24 mouse cellular contexts compared by ENCODE assay signal in genomic region chr11:33197133-33197514, GRCm38 (mm10). TPM values are rescaled to one million over a fixed set of nuclear protein-coding genes. Genes with fewer than 3 reads are reported as not detected.
DNase-seq lines count a peak whose midpoint lies in the region; ATAC-seq and TF ChIP-seq lines count a peak whose summit lies in the region.
"Had no signal": no experiment of that assay in that cellular context is flagged by ENCODE, and none has a peak within 500 bp of the region (broad histone marks: within the 10 kb centered on the region; RNA-seq: fewer than 3 reads in every experiment).

No protein-coding gene starts in this region.

- H3K4me1 ChIP-seq in cerebellum, adult 2 months (ENCODE audit: control insufficient read depth, insufficient read depth, low read length), result no peaks in the 10 kb centered on the region
- no peaks in the 10 kb centered on the region; the same call in none of the 2 replicates for H3K4me1 ChIP-seq in hindbrain, embryonic 14.5 days (replicated peaks; ENCODE audit: control insufficient read depth, insufficient read depth, low read length)
- H3K4me1 ChIP-seq in neural tube, embryonic 14.5 days (ENCODE audit: control insufficient read depth, insufficient read depth, low read length), result peaks cover 19% of the 10 kb centered on the region

- ATAC-seq in hindbrain, embryonic 14.5 days (ENCODE audit: low FRiP score), result no peak
- ATAC-seq in neural tube, embryonic 14.5 days (ENCODE audit: low read depth), result no peak
- ATAC-seq: forebrain, embryonic 14.5 days; intestine, postnatal 0 days; liver, embryonic 12.5 days had no signal

- peak overlapping the region; percentile 45 for H3K4me2 ChIP-seq in hindbrain, embryonic 14.5 days (replicated peaks)
- peak overlapping the region; percentile 60 for H3K4me2 ChIP-seq in neural tube, embryonic 14.5 days (ENCODE audit: low read depth, low read length)
- H3K4me2 ChIP-seq: embryonic facial prominence, embryonic 15.5 days; heart, embryonic 12.5 days; limb, embryonic 13.5 days; liver, embryonic 12.5 days; midbrain, embryonic 12.5 days; stomach, embryonic 15.5 days had no signal

- peaks cover 3% of the 10 kb centered on the region; the same call in 1 of the 2 replicates for H3K27me3 ChIP-seq in cerebellum, adult 2 months (ENCODE audit: control insufficient read depth, insufficient read depth, low read length)
- H3K27me3 ChIP-seq in hindbrain, embryonic 14.5 days (ENCODE audit: control insufficient read depth, insufficient read depth, low read length), result peaks cover 91% of the 10 kb centered on the region
- H3K27me3 ChIP-seq in neural tube, embryonic 14.5 days (ENCODE audit: control insufficient read depth, insufficient read depth, low read length), result peaks cover 40% of the 10 kb centered on the region

- no peak overlapping the region for H3K4me3 ChIP-seq in cerebellum, adult 2 months (replicated peaks; ENCODE audit: insufficient read depth, low read depth, low read length)
- H3K4me3 ChIP-seq in hindbrain, embryonic 14.5 days (replicated peaks; ENCODE audit: low read length), result 0 out of 2 replicates have a peak overlapping the region, but pooled peaks have one; percentile 0
- H3K4me3 ChIP-seq in neural tube, embryonic 14.5 days (ENCODE audit: low read depth, low read length), result peak overlapping the region; percentile 11; the same call in 1 of the 2 replicates
- H3K4me3 ChIP-seq: limb, embryonic 13.5 days; liver, embryonic 12.5 days; midbrain, embryonic 12.5 days; stomach, embryonic 15.5 days had no signal

- no peaks in the 10 kb centered on the region for H3K36me3 ChIP-seq in hindbrain, embryonic 14.5 days (replicated peaks; ENCODE audit: control insufficient read depth, insufficient read depth)
- no peaks in the 10 kb centered on the region for H3K36me3 ChIP-seq in neural tube, embryonic 14.5 days (ENCODE audit: control insufficient read depth, insufficient read depth, low read length)
- H3K36me3 ChIP-seq: embryonic facial prominence, embryonic 15.5 days; heart, embryonic 12.5 days; limb, embryonic 13.5 days; liver, embryonic 12.5 days; midbrain, embryonic 12.5 days; stomach, embryonic 15.5 days had no signal

- H3K9ac ChIP-seq in hindbrain, embryonic 14.5 days, result peak overlapping the region; percentile 9; the same call in 1 of the 2 replicates
- H3K9ac ChIP-seq in neural tube, embryonic 14.5 days (replicated peaks; ENCODE audit: low read depth, low read length), result peak overlapping the region; percentile 26; the same call in 1 of the 2 replicates
- H3K9ac ChIP-seq: embryonic facial prominence, embryonic 15.5 days; heart, embryonic 12.5 days; limb, embryonic 13.5 days; liver, embryonic 12.5 days; midbrain, embryonic 12.5 days; stomach, embryonic 15.5 days had no signal

- H3K27ac ChIP-seq in cerebellum, adult 2 months (ENCODE audit: insufficient read depth, low read length), result 0 out of 2 replicates have a peak overlapping the region, but pooled peaks have one; percentile 14
- no peak overlapping the region for H3K27ac ChIP-seq in hindbrain, embryonic 14.5 days
- H3K27ac ChIP-seq in neural tube, embryonic 14.5 days (ENCODE audit: low read depth, low read length), result peak overlapping the region; percentile 52; the same call in 1 of the 2 replicates
- H3K27ac ChIP-seq: embryonic facial prominence, embryonic 15.5 days; limb, embryonic 13.5 days; liver, embryonic 12.5 days; midbrain, embryonic 12.5 days; stomach, embryonic 15.5 days had no signal

- peak in 1 of 2 experiments; percentile 29 for DNase-seq in cerebellum, adult 2 months
- no peak for DNase-seq in cerebellum, adult 11-12 months
- peak; percentile 13 for DNase-seq in embryo, embryonic 11 days
- DNase-seq in embryo, embryonic 9.5 days (ENCODE audit: extremely low spot score), result no peak
- DNase-seq in hindbrain, embryonic 14.5 days (ENCODE audit: low spot score), result no peak
- no peak for DNase-seq in T-cell, adult 2 months (ENCODE audit: low spot score)
- DNase-seq: adrenal gland, postnatal 14 days; heart, postnatal 10 days; kidney, postnatal 36 days; layer of hippocampus, postnatal 36 days; lung, adult 2 months; lung, postnatal 14 days; thymus, postnatal 36 days had no signal

- TF ChIP-seq POLR2A in cerebellum, adult 2 months (IDR thresholded peaks at IDR 0.05; ENCODE audit: borderline replicate concordance, insufficient read depth, low read length), result no peak

- H3K9me3 ChIP-seq in hindbrain, embryonic 14.5 days (ENCODE audit: control insufficient read depth, low read length), result peaks cover 7% of the 10 kb centered on the region; the same call in 1 of the 2 replicates
- no peaks in the 10 kb centered on the region; the same call in 1 of the 2 replicates for H3K9me3 ChIP-seq in neural tube, embryonic 14.5 days (ENCODE audit: control insufficient read depth, low read length)
- H3K9me3 ChIP-seq: embryonic facial prominence, embryonic 15.5 days; liver, embryonic 12.5 days; stomach, embryonic 15.5 days had no signal

- TF ChIP-seq CTCF in cerebellum, adult 2 months (IDR thresholded peaks at IDR 0.05; ENCODE audit: borderline replicate concordance, insufficient read depth, low read depth, low read length), result no peak

- WGBS in cerebellum, adult 2 months, result 49% methylated on average over 13 of the region's 13 CpGs
- 25% methylated on average over 13 of the region's 13 CpGs for WGBS in hindbrain, embryonic 14.5 days
- WGBS in neural tube, embryonic 14.5 days, result 27% methylated on average over 13 of the region's 13 CpGs

RNA-seq across cellular contexts. Expression of gene Tlx3, which starts 6.3 kb away (rescaled TPM):
- 12.4 and 14.3 TPM in 2 replicates for polyA plus RNA-seq in cerebellum, adult 2 months (2012; rRNA removed)
- 21.2 and 23.0 TPM in 2 replicates for polyA plus RNA-seq in hindbrain, embryonic 14.5 days (2014; fragmentation: Nextera tagmentation; extraction: Ambion mirVana)
- polyA plus RNA-seq in neural tube, embryonic 14.5 days (2014; fragmentation: Nextera tagmentation; extraction: Ambion mirVana), result 32.9 and 41.0 TPM in 2 replicates
- polyA plus RNA-seq: cortical plate, adult 2 months; forebrain, embryonic 14.5 days; heart, embryonic 12.5 days; intestine, postnatal 0 days; kidney, embryonic 14.5 days; limb, embryonic 13.5 days; liver, embryonic 12.5 days; lung, adult 2 months had no signal

RNA-seq across cellular contexts. Expression of gene Npm1, which starts 34.1 kb away (rescaled TPM):
- polyA plus RNA-seq in cerebellum, adult 2 months (2012; rRNA removed), result 255 and 267 TPM in 2 replicates
- polyA plus RNA-seq in hindbrain, embryonic 14.5 days (2014; fragmentation: Nextera tagmentation; extraction: Ambion mirVana), result 418 and 450 TPM in 2 replicates
- 428 and 483 TPM in 2 replicates for polyA plus RNA-seq in neural tube, embryonic 14.5 days (2014; fragmentation: Nextera tagmentation; extraction: Ambion mirVana)

RNA-seq across cellular contexts. Expression of gene Fgf18, which starts 49.9 kb away (rescaled TPM):
- 5.4 and 7.2 TPM in 2 replicates for polyA plus RNA-seq in cerebellum, adult 2 months (2012; rRNA removed)
- 9.0 and 10.1 TPM in 2 replicates for polyA plus RNA-seq in hindbrain, embryonic 14.5 days (2014; fragmentation: Nextera tagmentation; extraction: Ambion mirVana)
- 11.0 and 11.4 TPM in 2 replicates for polyA plus RNA-seq in neural tube, embryonic 14.5 days (2014; fragmentation: Nextera tagmentation; extraction: Ambion mirVana)
